Mouse (Mus musculus) mouse embryonic stem cell (cell line): ENCODE data around the gene Crtam.

Experiments
- in situ Hi-C, 2 experiments: fragments of 300-500 bp; cut with MboI; formaldehyde crosslinking; loops; 1 replicate in 1 of 2; 3 replicates in 1 of 2; pipeline ENCODE4 v1.14.3; 2019 to 2020; ENCODE audit warnings: low sequenced_read_pairs in 2 of 2, low pct_unique_long_range_greater_than_20kb in 1 of 2, mixed read lengths in 1 of 2; ENCODE audit not compliant: unreplicated experiment in 1 of 2

Crtam gene

DNA sequence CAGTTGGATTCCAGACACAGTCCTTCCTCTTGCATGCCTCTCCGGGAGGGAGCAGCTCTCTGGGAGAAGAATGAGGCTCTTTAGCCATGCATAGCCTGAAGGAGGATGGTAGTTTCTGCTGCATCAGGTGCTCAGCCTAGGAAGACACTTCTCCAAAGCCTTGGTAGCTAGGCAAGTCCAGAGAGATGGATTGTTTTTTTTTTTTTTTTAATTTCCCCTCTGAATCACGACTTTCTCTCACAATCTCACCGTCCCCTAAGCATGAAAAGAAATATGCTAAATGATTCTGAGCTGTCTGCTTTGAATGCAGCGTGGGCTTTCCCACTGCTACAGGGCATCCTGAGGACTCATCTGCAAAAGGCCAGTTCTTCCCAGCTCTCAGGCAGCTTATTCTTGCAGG lies 10.1 kb upstream of the Crtam start:
- in situ Hi-C loops: no loop called here

DNA sequence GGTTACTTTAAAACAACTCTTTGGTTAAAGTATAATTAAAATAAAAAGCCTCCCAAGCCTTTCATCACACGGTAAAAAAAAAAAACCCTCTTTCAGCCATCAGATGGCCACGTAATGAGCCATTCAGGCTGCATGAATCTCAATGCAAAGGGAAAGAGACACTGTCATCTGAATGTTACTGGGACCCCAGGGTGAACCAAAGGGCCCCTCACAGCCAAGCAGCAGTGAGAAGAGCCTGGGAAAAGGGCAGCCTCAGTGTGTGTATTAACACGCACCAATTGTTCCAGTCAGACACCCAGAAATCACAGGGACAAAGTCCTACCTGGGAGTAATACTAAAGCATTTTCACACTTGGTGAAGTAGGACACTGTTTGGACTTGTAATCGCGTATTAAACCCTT lies 8.0 kb upstream of the Crtam start:
- in situ Hi-C loops: no loop called here

GRCm38 (mm10) chr9:41011512-41012436 lies 7.3 kb upstream of the Crtam start:
- in situ Hi-C loops: no loop called here

DNA sequence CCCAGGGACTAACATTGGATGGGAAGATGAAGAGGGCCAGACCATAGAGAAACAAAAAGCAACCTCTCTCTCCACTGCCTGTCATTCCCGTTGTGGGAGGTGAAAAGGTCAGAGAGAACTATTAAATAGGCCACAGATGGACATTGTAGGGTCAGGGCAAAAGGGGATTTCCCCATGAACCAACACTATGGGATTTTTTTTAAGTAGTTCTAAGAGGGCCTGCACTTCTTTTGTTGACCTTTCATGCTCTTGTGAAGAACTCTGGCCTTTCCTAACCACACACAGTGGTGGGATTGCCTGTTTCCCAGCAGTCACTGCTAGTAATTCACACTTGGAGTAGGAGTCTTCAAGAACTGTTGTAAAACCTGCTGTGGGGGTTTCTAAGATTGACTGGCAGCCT lies 3.4 kb upstream of the Crtam start:
- in situ Hi-C loops: no loop called here

GRCm38 (mm10) chr9:40997116-40997779 lies 7.2 kb downstream of the Crtam start:
- in situ Hi-C loops: loop anchor here in 1 of 2 experiments (25.0 kb wide), 1 partner anchor 160 kb away; no protein-coding TSS in a partner anchor

GRCm38 (mm10) chr9:40994075-40994474 lies 10.4 kb downstream of the Crtam start:
- in situ Hi-C loops: loop anchor here in 1 of 2 experiments (25.0 kb wide), 1 partner anchor 157 kb away; no protein-coding TSS in a partner anchor

- in situ Hi-C loops: loop anchor here in 1 of 2 experiments (25.0 kb wide), 1 partner anchor 154 kb away; no protein-coding TSS in a partner anchor
These were observed 12.9 kb downstream of the Crtam start for GRCm38 (mm10) chr9:40991511-40991910.

DNA sequence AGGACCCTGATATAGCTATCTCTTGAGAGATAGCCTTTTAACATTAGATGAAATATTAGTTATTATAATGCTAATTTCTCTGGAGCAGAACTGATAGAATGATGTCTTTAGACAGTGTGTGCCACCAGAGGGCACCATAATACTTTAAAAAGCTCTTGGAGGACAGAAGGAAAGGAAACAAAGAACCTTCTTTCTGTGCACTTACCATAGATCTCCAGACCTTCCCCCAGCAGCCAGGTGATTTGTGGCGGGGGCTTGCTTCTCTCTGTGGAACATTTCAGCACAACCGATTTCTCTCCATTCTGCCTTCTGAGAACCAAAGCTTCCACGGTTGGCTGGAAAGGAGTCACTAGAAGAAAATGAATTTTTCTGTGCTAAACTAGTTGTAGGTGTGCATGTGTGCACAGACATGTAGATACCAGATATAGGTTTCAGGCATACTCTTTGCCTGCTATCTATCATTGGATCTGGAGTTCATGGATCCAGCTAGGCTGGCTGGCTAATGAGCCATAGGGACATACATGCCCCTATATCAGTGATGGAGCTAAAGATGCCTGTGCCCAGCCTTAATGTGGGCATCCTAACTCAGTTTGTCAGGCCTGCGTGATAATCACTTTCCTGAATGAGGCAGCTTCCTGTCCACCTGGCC lies 14.4 kb downstream of the Crtam start:
- in situ Hi-C loops: loop anchor here in 1 of 2 experiments (25.0 kb wide), 1 partner anchor 153 kb away; no protein-coding TSS in a partner anchor

- in situ Hi-C loops: loop anchor here (5.0 to 25.0 kb wide), 2 partner anchors 147 kb away; no protein-coding TSS in a partner anchor
These were observed 20.1 kb downstream of the Crtam start for GRCm38 (mm10) chr9:40984313-40984712.

GRCm38 (mm10) chr9:40983758-40984157 lies 20.7 kb downstream of the Crtam start:
- in situ Hi-C loops: loop anchor here (5.0 to 25.0 kb wide), 2 partner anchors 146 kb away; no protein-coding TSS in a partner anchor

DNA sequence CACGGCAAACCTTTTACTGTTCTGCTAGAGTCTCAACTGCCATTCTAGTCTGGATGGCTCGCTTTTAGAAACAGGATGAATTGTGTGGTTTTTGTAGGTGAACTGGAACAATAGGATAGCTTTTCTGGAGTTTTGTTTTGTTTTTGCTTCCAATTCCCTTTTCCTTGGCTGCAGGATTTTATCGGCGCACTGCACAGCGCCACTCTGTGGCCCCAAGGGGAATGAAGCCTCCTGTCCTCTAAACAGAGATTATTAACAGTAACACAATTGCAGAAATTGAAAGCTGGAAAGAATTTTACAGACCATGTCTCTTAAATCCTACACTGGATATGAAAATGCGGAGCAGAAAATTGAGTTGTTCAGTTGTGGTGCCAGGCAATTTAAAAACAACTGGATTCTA lies 21.9 kb downstream of the Crtam start:
- in situ Hi-C loops: loop anchor here (5.0 to 25.0 kb wide), 2 partner anchors 145 kb away; no protein-coding TSS in a partner anchor

DNA sequence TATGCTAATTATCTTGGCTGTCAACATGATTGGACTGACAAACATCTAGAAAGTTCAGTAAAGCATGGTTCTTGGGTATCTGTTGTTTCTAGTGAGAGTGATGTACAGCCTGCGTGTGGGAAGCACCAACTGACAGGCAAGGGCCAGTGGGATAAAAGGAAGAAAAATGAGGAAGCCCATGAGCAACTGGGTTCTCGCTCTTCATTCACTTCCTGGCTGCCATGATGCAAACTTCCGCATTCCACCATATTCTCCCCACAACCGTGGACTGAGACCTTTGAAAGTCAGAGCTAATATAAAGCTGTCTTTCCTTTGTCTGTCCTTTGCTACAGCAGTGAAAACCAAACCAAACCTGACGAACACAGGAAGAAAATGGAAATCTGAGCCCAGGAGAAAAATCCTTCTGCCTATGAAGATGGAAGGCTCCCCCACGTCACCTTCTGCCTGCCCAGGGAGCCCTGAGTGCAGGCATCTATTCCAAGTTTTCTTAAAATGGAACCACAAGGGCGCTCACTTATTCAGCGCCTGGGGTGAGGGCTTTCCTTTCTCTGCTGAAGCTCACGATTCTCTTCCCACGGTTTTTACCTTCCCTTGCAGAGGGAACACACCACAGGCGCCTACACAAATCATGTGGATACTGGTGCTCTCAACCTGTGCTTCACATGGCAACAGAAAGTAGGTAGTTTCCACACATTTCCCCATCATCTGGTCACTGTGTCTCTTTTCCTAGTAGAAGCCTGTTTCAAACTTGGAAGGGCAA lies 30.2 kb downstream of the Crtam start:
- in situ Hi-C loops: no loop called here

DNA sequence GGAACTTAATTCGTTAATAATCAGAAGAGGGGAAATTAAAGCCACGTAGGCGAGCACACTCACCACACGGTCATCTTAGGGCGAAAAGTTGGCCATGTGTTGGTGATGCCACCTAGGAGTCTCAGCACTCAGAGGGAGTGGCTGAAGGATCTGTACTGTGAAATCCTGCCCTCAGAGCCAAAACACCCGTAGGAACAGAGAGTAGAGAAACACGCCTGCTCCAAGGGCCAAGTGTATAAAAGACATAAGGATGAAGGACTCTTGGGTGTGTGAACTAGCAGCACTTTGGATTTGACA lies 40.1 kb downstream of the Crtam start:
- in situ Hi-C loops: no loop called here

DNA sequence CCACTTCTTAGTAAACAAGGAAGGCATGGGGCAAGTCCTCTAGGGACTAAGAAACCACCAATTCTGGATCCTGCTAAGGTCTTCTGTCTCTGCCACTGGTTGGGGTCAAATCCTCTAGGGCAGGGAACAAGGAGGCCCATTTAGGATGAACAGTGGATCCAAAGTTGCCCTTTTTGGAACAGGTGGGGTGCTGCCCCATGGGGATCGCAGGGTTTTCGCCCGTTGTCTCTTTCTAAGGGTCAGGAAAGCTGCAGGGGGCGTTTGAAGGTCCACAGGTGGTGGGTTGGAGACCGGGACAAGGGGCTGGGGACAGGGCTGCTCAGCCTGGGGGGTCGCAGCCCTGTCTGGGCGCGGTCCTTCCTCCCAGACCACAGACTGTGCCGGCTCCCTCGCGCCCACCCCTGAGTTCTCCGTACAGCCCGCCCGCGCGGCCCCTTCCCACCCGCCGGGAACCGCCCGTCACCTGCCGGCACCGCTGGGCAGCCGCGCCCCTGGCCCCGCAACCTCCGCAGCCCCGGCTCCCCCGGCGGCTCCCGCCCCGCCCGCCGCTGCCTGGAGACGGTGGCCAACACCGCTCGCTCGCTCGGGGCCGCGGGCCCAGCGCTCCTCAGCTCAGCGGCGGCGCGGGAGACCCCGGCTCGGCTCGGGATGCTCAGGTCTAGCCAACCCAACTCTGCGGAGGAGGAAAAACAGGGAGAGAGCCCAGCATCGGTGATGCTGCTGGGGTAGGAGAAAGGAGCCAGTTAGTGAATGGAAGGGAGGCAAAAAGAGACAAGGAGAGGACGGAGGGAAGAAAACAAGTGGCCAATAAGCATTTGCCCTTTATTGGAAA lies 40.6 kb downstream of the Crtam start, which contains the start of gene Jhy:
Jhy (minus strand) TSS at position 533 of the 832 bp plus-strand sequence.
- in situ Hi-C loops: no loop called here

DNA sequence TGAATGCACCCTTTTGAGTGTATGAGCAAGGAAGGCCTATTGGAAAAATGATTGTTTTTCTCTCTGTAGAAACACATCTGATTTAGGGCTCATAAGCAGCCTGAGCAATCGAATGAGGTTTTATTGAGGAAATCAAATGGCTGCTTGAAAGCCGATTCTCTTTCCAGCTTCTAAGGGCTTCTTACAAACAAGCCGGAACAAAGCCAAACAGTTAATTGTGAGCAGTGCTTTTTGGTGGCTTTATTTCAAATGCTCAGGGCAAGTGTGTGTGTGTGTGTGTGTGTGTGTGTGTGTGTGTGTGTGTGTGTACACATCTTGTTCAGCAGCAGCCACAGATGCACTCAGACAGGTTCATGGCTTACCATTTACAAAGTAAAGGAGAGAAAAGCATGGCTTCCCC lies 43.0 kb downstream of the Crtam start:
- in situ Hi-C loops: no loop called here

GRCm38 (mm10) chr9:40949039-40949615 lies 55.3 kb downstream of the Crtam start:
- in situ Hi-C loops: no loop called here

- in situ Hi-C loops: no loop called here
These were observed 56.0 kb downstream of the Crtam start for GRCm38 (mm10) chr9:40948473-40948872.
